Comparison of ENCODE assay signal across 20 mouse cellular contexts in the genomic region with DNA sequence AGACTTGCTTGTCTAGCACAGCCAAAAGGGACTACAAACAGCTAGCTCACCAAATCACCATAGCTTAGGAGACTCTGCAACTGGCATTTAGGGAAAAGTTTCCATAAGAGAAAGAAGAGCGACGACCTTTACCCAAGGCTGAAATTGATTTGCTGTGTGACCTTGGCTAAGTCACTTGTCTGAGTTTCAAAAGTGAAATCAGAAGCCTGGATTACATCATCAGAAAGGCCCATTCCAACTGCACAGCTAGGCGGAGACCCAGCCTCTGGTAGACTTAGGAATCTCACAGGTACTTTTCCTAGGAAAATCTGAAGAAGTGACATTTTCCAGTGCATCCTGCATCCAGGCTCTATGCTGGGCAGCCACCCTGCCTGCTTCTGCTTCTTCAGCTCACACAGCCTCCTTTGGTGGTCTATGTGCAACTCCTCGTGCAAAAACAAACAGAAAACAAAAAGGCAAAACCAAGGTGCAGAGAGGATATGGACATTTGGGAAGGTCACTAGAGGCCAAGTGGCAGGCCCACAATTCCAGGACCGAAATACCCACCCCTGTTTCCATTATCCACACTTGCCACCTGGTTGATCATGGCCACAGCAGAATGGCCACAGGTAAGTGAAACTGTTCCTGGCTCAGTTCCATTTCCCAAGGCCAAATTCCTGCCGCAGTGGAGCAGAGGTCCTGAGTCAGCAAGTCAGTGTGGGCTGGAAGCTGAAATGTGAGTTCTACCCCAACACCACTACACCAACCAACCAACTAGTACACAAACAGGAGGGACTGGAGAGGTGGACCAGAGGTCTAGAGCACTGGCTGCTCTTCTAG. TPM values are rescaled to one million over a fixed set of nuclear protein-coding genes. Genes with fewer than 3 reads are reported as not detected.
A peak's percentile ranks its signal among the peaks of the same experiment; 100 is the strongest.
DNase-seq lines count a peak whose midpoint lies in the region; ATAC-seq and TF ChIP-seq lines count a peak whose summit lies in the region.
"Had no signal": no experiment of that assay in that cellular context is flagged by ENCODE, and none has a peak within 500 bp of the region (broad histone marks: within the 10 kb centered on the region; RNA-seq: fewer than 3 reads in every experiment).

No protein-coding gene starts in this region.

- DNase-seq in liver, embryonic 13.5 days: no peak
- DNase-seq in liver, embryonic 11.5 days (ENCODE audit: low spot score): no peak
- DNase-seq in adrenal gland, adult 8-10 months: peak; percentile 74
- peak; percentile 86 for DNase-seq in kidney, adult 9 months
- peak; percentile 25 for DNase-seq in liver, postnatal 0 days
- DNase-seq in left cerebral cortex, adult 18-20 months (ENCODE audit: low spot score in 2 of 2): no peak
- DNase-seq: cerebellum, postnatal 14 days; gastrocnemius, postnatal 10 days; heart, postnatal 10 days; layer of hippocampus, postnatal 36 days; spleen, adult 18-20 months; thymus, postnatal 14 days had no signal

- H3K9ac ChIP-seq in liver, embryonic 13.5 days: no peak overlapping the region
- no peak overlapping the region for H3K9ac ChIP-seq in liver, embryonic 11.5 days (ENCODE audit: low read depth, low read length)
- H3K9ac ChIP-seq in liver, postnatal 0 days (replicated peaks): no peak overlapping the region
- H3K9ac ChIP-seq: forebrain, embryonic 15.5 days; hindbrain, embryonic 13.5 days; lung, embryonic 15.5 days had no signal

- no peaks in the 10 kb centered on the region for H3K9me3 ChIP-seq in liver, embryonic 13.5 days (replicated peaks)
- H3K9me3 ChIP-seq in liver, embryonic 11.5 days (ENCODE audit: control insufficient read depth, low read length): no peaks in the 10 kb centered on the region
- no peaks in the 10 kb centered on the region for H3K9me3 ChIP-seq in liver, postnatal 0 days (ENCODE audit: low read length)
- H3K9me3 ChIP-seq: forebrain, embryonic 15.5 days; hindbrain, embryonic 13.5 days; limb, embryonic 10.5 days; lung, embryonic 15.5 days; midbrain, embryonic 10.5 days had no signal

- H3K4me1 ChIP-seq in liver, embryonic 13.5 days (replicated peaks): peaks cover 7% of the 10 kb centered on the region; the same call in 1 of the 2 replicates
- 0 out of 2 replicates have a peak, but pooled peaks cover 2% of the 10 kb centered on the region for H3K4me1 ChIP-seq in liver, embryonic 11.5 days (replicated peaks; ENCODE audit: control insufficient read depth, insufficient read depth, low read length)
- H3K4me1 ChIP-seq in liver, postnatal 0 days (ENCODE audit: insufficient read depth): peaks cover 6% of the 10 kb centered on the region; the same call in 1 of the 2 replicates

- H3K4me3 ChIP-seq in liver, embryonic 13.5 days (replicated peaks): no peak overlapping the region
- H3K4me3 ChIP-seq in liver, embryonic 11.5 days (ENCODE audit: low read depth, low read length): no peak overlapping the region
- no peak overlapping the region for H3K4me3 ChIP-seq in liver, postnatal 0 days (ENCODE audit: low read depth, low read length)
- H3K4me3 ChIP-seq: forebrain, embryonic 15.5 days; hindbrain, embryonic 13.5 days; limb, embryonic 10.5 days; lung, embryonic 15.5 days; midbrain, embryonic 10.5 days; myocyte had no signal

- H3K27ac ChIP-seq in liver, embryonic 13.5 days: 0 out of 2 replicates have a peak overlapping the region, but pooled peaks have one; percentile 3
- no peak overlapping the region for H3K27ac ChIP-seq in liver, embryonic 11.5 days (ENCODE audit: low read depth, low read length)
- H3K27ac ChIP-seq in liver, postnatal 0 days (ENCODE audit: low read depth): peak overlapping the region; percentile 60; the same call in 1 of the 2 replicates
- H3K27ac ChIP-seq: forebrain, embryonic 15.5 days; limb, embryonic 10.5 days; lung, embryonic 15.5 days had no signal

- TF ChIP-seq EP300 in liver, postnatal 0 days (IDR thresholded peaks at IDR 0.05; ENCODE audit: low read depth): no peak

- 52% methylated on average over 6 of the region's 6 CpGs for WGBS in liver, embryonic 13.5 days (ENCODE audit: insufficient replicate concordance)
- WGBS in liver, embryonic 11.5 days: 75% methylated on average over 6 of the region's 6 CpGs
- 56% methylated on average over 6 of the region's 6 CpGs for WGBS in liver, postnatal 0 days (ENCODE audit: insufficient replicate concordance)

- H3K27me3 ChIP-seq in liver, embryonic 13.5 days: peaks cover 34% of the 10 kb centered on the region
- peaks cover 28% of the 10 kb centered on the region for H3K27me3 ChIP-seq in liver, embryonic 11.5 days (replicated peaks; ENCODE audit: control insufficient read depth, insufficient read depth, low read length)
- H3K27me3 ChIP-seq in liver, postnatal 0 days (ENCODE audit: insufficient read depth, low read length): peaks cover 6% of the 10 kb centered on the region
- H3K27me3 ChIP-seq: forebrain, embryonic 15.5 days had no signal

- no peak for TF ChIP-seq CTCF in liver, postnatal 0 days (IDR thresholded peaks at IDR 0.05; ENCODE audit: low read depth)

- ATAC-seq in liver, embryonic 13.5 days (ENCODE audit: low read depth): no peak
- no peak for ATAC-seq in liver, embryonic 11.5 days (replicated peaks; ENCODE audit: low FRiP score)
- peak; percentile 53; the same call in 1 of the 2 replicates for ATAC-seq in liver, postnatal 0 days
- no peak for ATAC-seq in frontal cortex, adult (ENCODE audit: low TSS enrichment)
- ATAC-seq: forebrain, embryonic 15.5 days had no signal

- no peaks in the 10 kb centered on the region for H3K36me3 ChIP-seq in liver, embryonic 13.5 days
- H3K36me3 ChIP-seq in liver, embryonic 11.5 days (ENCODE audit: control insufficient read depth, insufficient read depth, low read length): no peaks in the 10 kb centered on the region
- no peaks in the 10 kb centered on the region for H3K36me3 ChIP-seq in liver, postnatal 0 days (replicated peaks; ENCODE audit: insufficient read depth, low read length)
- H3K36me3 ChIP-seq: forebrain, embryonic 15.5 days; G1E; hindbrain, embryonic 13.5 days; limb, embryonic 10.5 days; lung, embryonic 15.5 days; midbrain, embryonic 10.5 days had no signal

- H3K4me2 ChIP-seq in liver, embryonic 13.5 days: no peak overlapping the region
- no peak overlapping the region for H3K4me2 ChIP-seq in liver, embryonic 11.5 days
- no peak overlapping the region for H3K4me2 ChIP-seq in liver, postnatal 0 days (ENCODE audit: low read depth, low read length)
- H3K4me2 ChIP-seq: forebrain, embryonic 15.5 days; hindbrain, embryonic 13.5 days; lung, embryonic 15.5 days had no signal

RNA-seq across cellular contexts. Expression of a gene that starts 5.5 kb away (rescaled TPM):
- 0.86 and 0.95 TPM in 2 replicates for polyA plus RNA-seq in liver, embryonic 13.5 days (2015; fragmentation: Nextera tagmentation; extraction: Ambion mirVana)
- 2.2 and 4.1 TPM in 2 replicates for polyA plus RNA-seq in liver, embryonic 11.5 days (2014; fragmentation: Nextera tagmentation; extraction: Ambion mirVana)
- 100 to 1,000 TPM in 3 of 4 experiments, 10 to 100 TPM in 1; 98.7 to 129 (median 104) TPM for total RNA-seq in adrenal gland, adult 8-10 months (2022)
- polyA plus RNA-seq in liver, postnatal 0 days (2015; fragmentation: Nextera tagmentation; extraction: Ambion mirVana): 4.7 and 6.3 TPM in 2 replicates
- total RNA-seq in left cerebral cortex, adult 18-20 months (2021): 100 to 1,000 TPM; 118 to 119 TPM

Comparison
In these comparisons a context has a peak if more than half of its experiments do, and no peak if none do; other contexts are left out.
1. DNase-seq: peak in adrenal gland, adult 8-10 months (single experiment), kidney, adult 9 months (single experiment) and liver, postnatal 0 days (single experiment); none in liver, embryonic 13.5 days (single experiment), liver, embryonic 11.5 days (single experiment) and left cerebral cortex, adult 18-20 months (0 of 2).